Mouse (Mus musculus) retina, postnatal 7 days (tissue): ENCODE measurements around the gene Cmpk2.
A peak's percentile ranks its signal among the peaks of the same experiment; 100 is the strongest.
"Not testable (repeated sequence)": the region's sequence is repeated elsewhere in the genome, so short reads cannot be mapped to it uniquely, and the experiment has no call there.

ENCODE experiments used
- DNase-seq: peaks from one replicate; pipeline ENCODE4 v3.0.0-alpha.2; 2012; ENCODE audit warnings: low read depth, low spot score

Gene Cmpk2

DNA sequence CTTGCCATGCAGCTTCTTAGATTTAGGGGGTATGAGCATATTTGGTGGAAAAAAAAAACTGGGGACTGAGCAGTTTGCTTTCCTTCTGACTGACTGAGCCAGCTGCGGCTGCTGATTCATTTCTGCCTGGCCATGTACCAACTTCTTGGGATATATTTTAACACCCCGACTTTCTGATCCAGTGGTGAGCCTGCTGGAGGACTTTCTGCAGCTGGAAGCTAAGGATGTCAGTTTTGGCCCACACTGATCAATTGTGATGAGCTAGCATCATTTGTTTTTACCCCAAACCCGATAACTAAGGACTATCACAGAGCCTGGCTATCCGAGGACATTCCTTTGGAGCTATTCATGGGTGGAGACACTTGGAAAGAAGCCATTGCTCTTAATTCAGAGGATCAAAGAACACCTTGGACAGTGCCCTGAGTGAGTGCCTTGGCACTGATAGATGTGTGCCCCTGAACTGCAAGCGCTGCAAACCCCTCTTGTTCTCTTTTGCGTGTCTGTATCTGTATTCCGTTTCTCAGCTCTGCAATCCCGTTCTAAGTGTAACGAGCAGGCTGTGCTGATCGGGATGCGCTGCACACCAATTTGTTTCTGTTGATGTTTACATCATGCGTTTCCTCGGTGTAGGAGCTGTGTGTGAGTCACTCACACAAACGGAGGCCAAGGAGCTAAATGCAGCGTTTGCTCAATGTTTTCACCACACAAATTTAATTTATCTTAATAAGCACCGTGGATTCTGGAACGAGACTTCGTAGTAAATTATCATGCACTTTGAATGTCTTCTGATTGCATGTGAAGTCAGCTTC lies 9.4 kb downstream of the Cmpk2 start:
- no peak for DNase-seq

- not testable (repeated sequence) for DNase-seq
These were observed 17.0 kb downstream of the Cmpk2 start for GRCm38 (mm10) chr12:26485738-26486580.

GRCm38 (mm10) chr12:26487874-26488616 lies 19.0 kb downstream of the Cmpk2 start:
- peak; percentile 29 for DNase-seq

- DNase-seq: no peak
These were observed 19.7 kb downstream of the Cmpk2 start for GRCm38 (mm10) chr12:26488617-26489274.

DNA sequence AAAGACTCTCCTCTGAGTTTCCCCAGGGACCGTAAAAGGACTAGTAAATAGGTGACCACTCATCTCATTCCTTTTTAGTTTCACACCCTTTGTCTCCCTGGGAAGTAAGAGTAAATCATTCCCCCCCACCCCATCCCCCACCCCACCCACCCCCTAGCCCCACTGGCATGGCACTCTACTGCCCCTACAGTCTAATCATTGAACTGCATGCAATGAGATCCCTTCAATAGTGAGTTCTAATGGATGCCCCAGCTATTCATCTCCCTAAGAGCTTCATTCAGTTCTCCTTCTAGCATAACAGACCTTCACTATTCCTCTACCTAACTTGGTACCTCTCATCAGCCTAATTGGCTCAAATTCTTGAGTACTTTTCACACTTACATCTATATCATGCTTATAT lies 20.9 kb downstream of the Cmpk2 start:
- DNase-seq: no peak

GRCm38 (mm10) chr12:26501042-26501441 lies 32.0 kb downstream of the Cmpk2 start:
- DNase-seq: no peak

DNA sequence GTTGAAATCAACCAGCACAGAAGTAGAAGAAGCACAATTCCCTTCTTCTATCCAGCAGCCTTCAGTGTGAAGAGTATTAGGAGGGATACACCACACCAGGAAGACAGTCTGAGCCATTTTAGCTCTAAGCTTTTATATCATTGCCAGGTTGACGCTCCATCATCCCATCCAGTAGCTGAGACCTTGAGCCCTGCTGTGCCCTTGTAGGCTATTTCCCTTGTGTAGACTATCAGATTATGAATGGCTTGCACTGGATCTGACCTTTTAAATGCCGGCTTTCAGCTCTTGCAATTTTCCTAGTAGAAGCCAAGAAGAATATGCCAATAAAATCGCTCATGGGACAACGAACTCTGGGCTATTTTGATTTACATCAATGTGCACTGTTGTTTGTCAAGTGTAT lies 42.0 kb downstream of the Cmpk2 start:
- no peak for DNase-seq

GRCm38 (mm10) chr12:26518206-26518605 lies 49.2 kb downstream of the Cmpk2 start:
- DNase-seq: no peak

- DNase-seq: no peak
These were observed 56.1 kb downstream of the Cmpk2 start for GRCm38 (mm10) chr12:26524943-26525697.

DNA sequence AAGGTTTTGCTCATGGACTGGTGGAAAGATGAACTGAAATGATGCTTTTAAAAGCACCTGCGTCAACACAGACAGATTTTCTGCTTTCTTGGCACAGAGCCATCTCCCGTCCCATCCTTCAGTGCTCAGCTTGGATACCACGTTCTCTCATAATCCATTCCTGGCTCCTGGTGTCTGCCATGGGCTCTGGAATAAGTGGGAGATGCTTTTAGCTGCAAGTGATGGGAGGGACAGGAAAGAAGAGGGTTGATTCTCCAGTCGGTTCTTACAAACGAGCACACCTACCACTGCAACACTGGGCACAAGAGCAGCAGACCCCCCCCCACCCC lies 56.7 kb downstream of the Cmpk2 start:
- no peak for DNase-seq
